Mouse (Mus musculus) erythroid progenitor cell, adult 5-6 weeks (primary cell): ENCODE measurements around the gene Ino80b. TPM values are rescaled to one million over a fixed set of nuclear protein-coding genes. Genes with fewer than 3 reads are reported as not detected.

ENCODE experiments used
- ATAC-seq: replicated peaks from 2 replicates; pipeline ENCODE4 v1.8.0; 2016; ENCODE audit warnings: moderate number of reproducible peaks, mild to moderate bottlenecking, moderate TSS enrichment, inconsistent platforms; ENCODE audit not compliant: poor library complexity, low FRiP score, severe bottlenecking
- total RNA-seq, 2 experiments: library from RNA; stranded (forward) in 1 of 2; stranded (reverse) in 1 of 2; fragments of 150-400 nt in 1 of 2; fragments of 186-747, 209-891 nt in 1 of 2; gene quantifications; 2 replicates each; pipeline versions ENCODE4 v1.2.3 to v1.2.4; 2015 to 2017; ENCODE audit warnings: low replicate concordance in 2 of 2

The Ino80b gene
- total RNA-seq, 2 experiments from 2014 or later: 7.4 to 7.5 TPM

DNA sequence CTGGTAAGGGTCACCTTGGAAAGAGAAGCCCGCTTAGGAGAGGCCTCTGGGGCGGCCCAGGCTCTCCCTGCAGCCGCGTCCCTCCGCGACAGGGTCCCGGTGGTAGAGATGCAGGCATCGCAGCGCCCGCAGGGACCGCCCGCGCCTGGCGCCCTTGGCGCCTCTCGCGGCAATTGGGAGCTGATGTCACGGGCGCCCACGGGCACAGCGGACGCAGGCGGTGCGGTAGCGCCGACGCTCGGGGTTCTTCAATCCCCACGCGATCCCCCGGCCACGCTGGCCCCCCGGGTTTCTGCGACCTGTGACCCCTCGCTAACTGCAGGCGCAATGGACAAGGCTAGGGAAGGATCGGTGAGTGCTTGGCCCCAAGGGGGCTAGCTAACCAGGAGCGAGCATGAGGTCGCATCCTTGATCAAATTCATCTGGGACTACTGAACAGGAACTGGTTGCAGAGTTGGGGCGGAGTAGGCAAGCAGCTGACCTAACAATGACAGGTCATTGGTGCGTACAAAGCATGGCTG, 17.0 kb upstream of the Ino80b start:
- ATAC-seq: no peak

- ATAC-seq: no peak
These were observed 16.4 kb upstream of the Ino80b start for GRCm38 (mm10) chr6:83141636-83142035.

DNA sequence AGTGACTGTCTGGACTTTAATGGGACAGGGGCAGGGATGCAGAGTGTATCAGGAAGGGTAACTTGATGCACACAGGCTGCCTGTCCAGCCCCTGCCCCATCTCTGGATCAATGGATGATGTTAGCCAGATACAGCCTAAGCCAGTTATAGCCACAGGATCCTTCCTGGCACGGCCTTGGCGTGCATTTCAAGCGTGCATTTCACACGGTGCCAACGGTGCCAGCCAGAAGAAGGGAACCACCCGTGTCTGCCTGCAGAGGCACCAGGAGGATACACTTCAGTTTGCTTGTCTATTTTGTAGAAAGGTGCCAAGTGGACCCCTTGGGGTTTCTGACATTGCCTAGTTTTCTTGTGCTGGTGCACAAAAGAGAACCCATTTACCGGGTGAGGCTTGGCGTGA, 14.8 kb upstream of the Ino80b start:
- no peak for ATAC-seq

- no peak for ATAC-seq
These were observed 12.8 kb upstream of the Ino80b start for GRCm38 (mm10) chr6:83138056-83138455.

GRCm38 (mm10) chr6:83137576-83137950, 12.3 kb upstream of the Ino80b start:
- no peak for ATAC-seq

- no peak for ATAC-seq
These were observed 11.8 kb upstream of the Ino80b start for GRCm38 (mm10) chr6:83136881-83137575.

DNA sequence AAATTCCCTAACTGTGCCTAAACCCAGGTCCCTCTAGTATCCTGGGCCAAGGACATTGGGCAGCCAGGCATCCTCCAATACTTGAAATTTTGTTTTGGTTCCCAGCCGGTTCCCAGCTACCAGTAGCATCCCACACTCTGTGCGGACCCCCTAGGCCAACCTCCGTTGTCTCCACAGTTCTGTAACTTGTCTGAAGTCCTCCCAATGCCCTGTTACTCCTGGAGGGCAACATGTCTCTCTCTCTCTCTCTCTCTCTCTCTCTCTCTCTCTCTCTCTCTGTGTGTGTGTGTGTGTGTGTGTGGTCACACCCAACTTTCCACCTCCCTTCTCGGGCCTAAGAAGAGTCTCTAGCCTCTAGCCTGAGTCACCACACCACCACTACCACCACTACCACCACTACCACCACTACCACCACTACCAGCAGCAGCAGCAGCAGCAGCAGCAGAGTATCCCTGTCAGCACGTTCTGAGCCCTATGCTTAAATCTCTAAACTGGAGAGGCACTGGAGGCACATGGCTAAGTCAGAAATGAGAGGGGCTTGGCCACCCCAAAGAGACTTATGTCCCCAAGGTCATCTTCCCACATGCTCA, 11.2 kb upstream of the Ino80b start:
- no peak for ATAC-seq

DNA sequence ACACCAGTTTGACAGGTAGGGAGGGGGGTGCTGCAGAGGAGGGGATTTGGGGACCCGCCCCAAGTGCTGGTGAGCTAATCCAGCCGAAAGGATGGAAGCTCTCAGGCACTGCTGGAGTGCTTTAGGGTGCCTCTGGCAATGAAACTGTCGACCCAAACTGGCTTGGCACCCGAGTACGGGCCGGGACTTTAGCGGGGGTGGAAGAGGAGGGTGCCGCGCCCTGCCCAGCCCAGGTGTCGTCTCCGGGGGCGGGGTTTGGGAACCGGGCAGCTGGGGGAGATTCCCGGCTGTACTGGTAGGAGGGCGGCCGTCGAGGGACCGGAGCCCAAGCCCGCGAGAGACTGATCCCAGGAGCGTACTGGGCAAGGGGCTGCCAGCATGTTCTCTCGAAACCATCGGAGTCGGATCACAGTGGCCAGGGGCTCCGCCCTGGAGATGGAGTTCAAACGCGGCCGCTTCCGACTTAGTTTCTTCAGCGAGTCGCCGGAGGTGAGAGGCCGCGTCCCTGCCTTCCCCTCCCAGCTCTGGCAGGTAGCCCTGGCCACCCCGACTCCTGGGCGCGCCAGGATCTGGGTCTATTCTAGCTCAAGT, 10.4 kb upstream of the Ino80b start:
- no peak for ATAC-seq

- ATAC-seq: no peak
These were observed 9.8 kb upstream of the Ino80b start, which contains the start of gene Rtkn for GRCm38 (mm10) chr6:83134951-83135513. Gene Rtkn (plus strand): TSS chr6:83135463.

DNA sequence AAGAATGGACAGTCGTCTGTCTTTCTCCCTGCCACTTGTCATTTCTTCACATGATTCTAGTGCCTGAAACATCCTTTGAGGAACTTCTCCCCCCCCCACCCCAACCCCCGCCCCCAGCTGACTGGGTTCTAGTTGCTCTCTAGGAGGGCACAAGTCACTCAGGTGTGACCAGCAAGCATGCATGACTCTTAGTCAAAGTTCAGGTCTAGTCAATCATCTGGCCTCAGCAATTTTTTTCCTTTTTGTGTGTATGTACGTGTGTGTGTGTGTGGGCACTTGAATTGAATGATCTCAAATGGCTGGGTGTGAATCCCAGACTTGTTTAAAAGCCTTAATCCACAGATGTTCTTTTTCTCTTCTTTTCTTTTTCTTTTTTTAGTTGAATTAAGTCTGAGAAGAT, 9.0 kb upstream of the Ino80b start:
- ATAC-seq: no peak

GRCm38 (mm10) chr6:83132176-83132919, 7.1 kb upstream of the Ino80b start:
- no peak for ATAC-seq

DNA sequence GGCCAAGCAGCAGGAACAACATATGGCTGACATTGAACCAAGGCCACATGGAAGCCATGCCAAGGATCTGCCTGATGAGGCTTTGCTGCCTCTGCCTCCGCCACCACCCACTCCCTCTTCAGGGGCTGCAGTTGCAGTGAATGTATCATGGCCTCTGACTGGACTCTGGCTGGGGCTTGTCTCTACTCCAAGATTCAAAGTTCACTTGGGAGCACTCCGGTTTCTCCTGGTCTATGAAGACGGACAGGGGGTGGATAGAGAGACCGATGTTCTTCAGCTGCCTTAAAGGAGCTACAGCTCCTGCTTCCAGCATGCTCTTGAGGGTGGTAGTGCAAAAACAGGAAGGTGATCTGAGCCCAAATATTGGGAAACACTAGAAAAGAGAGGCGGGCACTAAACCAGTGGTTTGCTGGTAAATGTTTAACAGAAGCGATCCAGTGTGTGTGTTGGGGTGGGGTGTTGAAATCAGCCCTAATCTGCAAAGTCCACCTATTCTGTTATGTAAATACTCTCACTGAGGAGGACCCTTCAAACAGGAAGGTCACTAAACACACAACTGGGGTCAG, 6.3 kb upstream of the Ino80b start:
- no peak for ATAC-seq

DNA sequence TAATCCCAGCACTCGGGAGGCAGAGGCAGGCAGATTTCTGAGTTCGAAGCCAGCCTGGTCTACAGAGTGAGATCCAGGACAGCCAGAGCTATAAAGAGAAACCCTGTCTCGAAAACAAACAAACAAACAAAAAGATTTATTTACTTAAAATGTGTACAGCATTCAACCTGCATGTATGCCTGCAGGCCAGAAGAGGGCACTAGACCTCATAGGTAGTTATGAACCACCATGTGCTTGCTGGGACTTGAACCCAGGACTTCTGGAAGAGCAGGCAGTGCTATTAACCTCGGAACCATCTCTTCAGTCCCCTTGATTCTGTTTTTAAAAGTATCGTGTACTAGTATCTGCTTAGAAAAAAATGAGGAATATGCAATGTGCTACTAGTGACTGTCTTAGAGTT, 2.2 kb upstream of the Ino80b start:
- no peak for ATAC-seq

DNA sequence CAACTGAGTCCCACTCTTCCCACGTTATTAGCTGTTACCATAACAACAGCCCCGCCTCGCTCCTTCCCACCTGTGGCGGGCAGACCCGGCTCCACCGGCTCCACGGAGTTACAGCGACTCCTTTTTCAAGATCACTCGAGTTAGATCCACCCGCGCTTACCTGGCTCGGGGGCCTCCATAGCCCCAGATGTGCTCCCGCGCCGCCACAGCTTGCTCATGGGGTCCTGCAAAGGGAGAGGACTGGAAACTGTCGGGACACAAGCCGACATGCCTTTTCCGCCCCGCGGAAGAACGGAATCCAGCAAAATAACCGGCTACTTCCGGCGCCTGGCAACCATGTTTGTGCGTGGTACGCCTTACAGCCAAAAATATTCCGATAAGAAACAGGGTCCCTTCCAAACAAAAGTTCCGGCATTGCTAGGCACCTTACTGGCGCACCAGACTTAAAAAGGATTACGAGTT, 349 bp downstream of the Ino80b start:
- ATAC-seq: peak; percentile 67

DNA sequence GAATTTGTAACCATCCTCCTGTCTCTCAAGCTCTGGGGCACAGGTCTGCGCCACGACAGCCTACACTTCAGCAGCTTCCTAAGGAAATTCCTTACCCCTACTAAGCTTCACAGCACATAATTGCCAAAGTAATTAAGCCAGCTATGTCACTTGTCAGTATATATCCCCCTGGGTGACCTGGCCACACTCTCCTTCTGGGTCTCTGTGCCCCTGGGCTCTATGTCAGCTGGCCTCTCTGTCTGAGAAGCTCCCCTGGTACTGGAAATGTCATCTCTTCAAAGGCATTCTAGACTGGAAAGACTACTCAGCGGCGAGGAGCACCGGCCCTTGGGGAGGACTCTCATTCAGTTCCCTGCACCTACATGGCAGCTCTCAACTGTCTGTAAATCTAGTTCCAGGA, 2.3 kb downstream of the Ino80b start:
- no peak for ATAC-seq

GRCm38 (mm10) chr6:83121863-83122710, 3.1 kb downstream of the Ino80b start:
- peak; percentile 27 for ATAC-seq

- ATAC-seq: peak; percentile 81
These were observed 4.0 kb downstream of the Ino80b start, which contains the start of gene Wbp1 for GRCm38 (mm10) chr6:83120930-83121862. Gene Wbp1 (minus strand): TSS chr6:83121559.

DNA sequence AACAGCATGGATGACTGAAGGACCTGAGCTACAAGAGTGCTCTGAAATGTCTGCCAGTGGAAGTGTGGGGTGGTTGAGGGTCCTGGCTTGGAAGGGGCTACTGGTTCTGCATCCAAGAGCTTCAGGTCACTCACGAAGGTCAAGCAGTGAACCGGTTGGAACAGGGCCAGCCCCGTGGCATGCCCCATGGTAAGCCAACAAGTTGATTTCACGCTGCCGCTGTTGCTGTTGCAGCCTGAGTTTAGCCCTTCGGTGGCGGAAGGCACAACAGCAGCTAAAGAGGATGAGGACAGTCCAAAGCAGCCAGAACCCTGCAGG, 5.5 kb downstream of the Ino80b start:
- ATAC-seq: no peak
